Mouse (Mus musculus) brain, embryonic 14.5 days (tissue): ENCODE measurements at regions not wholly inside any gene's neighbourhood (a gene's known extent, or its start where the extent isn't known, plus 50 kb on each side); places are given as distances from the start of the nearest gene placed in this dataset.

ENCODE experiments used
- DNase-seq: peaks from one replicate; pipeline ENCODE4 v3.0.0-alpha.2; 2011; ENCODE audit warnings: low read depth
- CTCF ChIP-seq: fragments of 200-500 bp; IDR thresholded peaks from 2 replicates; pipeline ENCODE4 v1.5.1; 2012; ENCODE audit warnings: inconsistent platforms, mild to moderate bottlenecking, moderate library complexity, borderline replicate concordance; ENCODE audit not compliant: insufficient read depth, insufficient read length; ENCODE audit errors: extremely low read depth
- POLR2A ChIP-seq: fragments of 200-500 bp; IDR thresholded peaks from 2 replicates; pipeline ENCODE4 v1.6.1; 2012; ENCODE audit warnings: mild to moderate bottlenecking, inconsistent platforms, borderline replicate concordance; ENCODE audit not compliant: poor library complexity, insufficient read depth, insufficient read length, severe bottlenecking; ENCODE audit errors: extremely low read depth

- no peak for TF ChIP-seq CTCF
- TF ChIP-seq POLR2A: no peak
- no peak for DNase-seq
These were observed 371.4 kb upstream of the Eda2r start for GRCm38 (mm10) chrX:97748251-97749016.

DNA sequence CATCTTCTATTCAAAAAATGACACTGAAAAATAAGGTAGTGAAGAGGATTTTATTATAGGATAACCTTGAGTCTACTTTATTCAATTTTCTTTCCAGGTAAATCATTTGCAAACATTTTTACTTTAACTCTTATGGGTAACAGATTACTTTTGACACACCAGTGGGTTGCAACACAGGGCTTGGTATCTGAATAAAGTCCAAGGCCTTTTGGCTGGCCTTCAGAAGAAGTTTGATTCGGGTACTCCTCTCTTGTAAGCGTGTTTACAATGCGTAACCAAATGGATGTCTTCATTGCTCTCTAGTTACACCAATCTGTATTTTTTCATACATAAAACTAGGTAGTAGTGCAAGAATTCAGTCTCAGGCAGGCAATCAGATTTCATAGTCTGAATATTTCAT lies 367.3 kb upstream of the Eda2r start:
- no peak for DNase-seq
- TF ChIP-seq POLR2A: no peak
- TF ChIP-seq CTCF: no peak

DNA sequence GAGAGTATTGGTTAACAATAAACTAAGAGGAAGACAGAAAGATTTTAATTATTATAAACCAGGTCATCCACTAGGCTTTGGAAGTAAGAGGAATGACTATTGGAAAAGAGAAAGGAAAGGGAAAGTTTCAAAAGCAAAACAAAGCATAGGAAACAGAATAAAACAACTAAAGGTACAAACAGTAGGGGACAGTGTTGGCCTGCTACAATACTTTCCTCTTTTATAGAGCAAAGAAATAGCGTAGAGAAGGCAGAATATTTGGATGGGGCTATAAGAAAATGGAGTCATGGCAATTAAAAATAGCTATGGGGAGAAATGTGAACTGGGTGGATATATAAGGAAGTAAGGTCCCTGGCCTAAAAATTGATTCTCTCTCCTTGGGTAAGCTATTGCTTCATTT lies 347.5 kb upstream of the Eda2r start:
- no peak for TF ChIP-seq POLR2A
- no peak for TF ChIP-seq CTCF

DNA sequence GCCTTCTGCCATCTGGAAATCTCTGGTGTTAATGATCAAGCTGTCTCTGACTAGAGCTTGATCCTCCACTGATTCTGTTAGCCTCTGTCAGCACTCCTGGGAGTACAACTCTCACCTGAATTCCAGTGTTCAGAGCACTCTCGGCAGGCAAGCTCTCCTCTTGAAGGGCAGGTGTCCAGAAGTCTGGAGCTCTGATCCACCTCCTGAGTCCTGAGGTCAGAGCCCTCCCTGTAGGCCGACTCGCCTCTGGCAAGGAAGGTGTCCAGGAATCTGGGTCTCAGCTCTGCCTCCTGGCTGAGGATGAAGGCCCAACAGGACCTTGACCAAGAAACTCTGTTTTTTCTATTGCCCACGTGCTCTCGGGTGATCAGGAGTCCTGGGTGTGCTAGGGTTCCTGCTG lies 330.8 kb upstream of the Eda2r start:
- DNase-seq: no peak
- TF ChIP-seq POLR2A (no peak), CTCF (no peak)

More for the DNA sequence above, 347.5 kb upstream of the Eda2r start:
- no peak for DNase-seq

DNA sequence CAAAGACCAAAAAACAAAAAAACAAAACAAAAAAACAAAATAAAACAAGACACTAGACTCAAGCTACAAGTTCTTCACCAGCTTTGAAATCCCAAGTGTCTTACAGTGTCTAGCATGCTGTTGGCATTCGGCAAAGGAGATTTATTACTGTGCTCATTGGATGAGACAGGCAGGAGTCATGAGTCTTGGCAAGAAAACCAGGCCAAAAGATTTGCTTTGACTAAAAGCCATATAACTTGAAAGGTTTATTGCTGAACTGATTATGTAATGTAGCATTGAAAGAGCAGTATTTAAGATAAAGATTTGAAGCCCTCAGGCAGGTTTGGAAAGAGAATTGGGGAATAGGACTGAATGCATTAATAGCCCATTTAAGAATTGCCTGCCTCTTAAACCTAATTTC lies 281.7 kb upstream of the Eda2r start:
- no peak for DNase-seq
- TF ChIP-seq CTCF (no peak), POLR2A (no peak)

- TF ChIP-seq POLR2A: no peak
- no peak for TF ChIP-seq CTCF
- peak; percentile 0 for DNase-seq
These were observed 274.7 kb upstream of the Eda2r start for GRCm38 (mm10) chrX:97651601-97652290.
